Mouse (Mus musculus): Measurements from ENCODE around the gene Thtpa.

The Thtpa gene

DNA sequence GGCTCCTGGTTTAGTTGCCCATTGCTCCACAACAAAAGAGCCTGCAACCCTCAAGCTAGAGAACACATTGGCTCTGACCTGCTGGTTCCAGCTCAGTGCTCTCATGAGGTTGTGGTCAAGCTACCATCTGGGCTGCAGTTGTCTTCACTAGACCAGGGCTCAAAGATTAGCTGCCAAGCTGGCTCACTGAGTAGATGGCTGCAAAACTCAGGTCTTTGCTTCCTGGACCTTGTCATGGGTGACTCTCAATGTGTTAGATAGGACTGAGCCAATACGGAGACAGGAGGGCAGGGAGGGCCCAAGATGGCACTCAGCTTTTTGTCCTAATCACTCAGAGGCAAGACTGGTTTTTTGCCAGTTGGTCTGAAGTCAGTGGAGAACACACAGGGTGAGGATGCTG, 51.7 kb downstream of the Thtpa start:
- no peak for DNase-seq (ENCODE audit: low spot score)

DNA sequence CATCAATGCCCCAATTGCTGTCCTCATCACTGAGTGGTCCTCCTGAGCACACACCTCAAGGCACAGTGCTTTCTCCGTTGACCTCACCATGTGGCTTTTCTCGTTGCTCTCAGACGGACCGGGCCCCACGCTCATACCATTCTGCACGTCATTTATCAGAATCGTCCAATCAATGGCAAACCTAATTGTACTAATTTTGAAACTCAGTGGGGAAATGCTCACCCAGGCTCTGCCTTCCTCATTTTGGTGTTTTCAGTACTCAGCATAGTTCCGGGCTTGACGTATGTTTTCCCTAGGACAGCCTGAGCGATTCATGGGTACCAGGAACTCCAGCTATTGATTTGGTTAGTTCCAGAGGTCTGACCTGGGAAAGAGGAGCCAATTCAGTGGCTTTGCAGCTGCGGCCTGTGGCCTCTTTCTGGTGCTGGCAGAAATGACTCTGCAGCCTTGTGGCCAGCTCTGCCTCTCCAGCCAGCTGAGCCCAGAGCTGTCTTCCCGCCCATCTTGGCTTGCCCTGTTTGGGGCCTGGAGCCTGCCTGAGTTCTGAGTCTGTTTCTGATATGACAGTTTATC, 52.3 kb downstream of the Thtpa start:
- no peak for DNase-seq (ENCODE audit: low spot score)

DNA sequence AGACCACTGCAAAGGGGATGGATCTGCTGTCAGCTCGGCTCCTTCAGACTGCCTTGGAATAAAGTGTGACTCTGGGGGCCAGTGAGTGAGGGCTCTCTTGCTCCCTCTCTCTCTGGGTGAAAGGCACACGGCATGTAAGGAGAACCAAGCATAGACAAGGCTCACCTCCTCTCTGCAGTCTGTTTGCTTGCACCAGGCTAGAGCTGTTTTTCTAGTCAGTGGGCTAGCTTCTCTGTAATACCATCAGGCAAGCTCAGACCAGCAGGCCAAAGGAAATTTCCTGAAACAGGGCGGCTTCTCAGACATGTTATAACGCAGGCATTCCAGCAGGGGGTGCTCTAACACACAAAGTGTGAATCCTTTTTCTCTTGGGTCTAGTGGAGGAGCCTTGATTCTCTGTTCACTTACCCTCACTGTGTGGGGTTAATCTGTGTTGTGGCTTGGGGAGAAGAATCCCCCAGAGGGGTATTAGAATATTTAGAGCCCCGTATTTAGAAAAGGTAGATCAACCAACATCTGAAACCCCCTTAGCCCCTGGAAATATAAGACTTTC, 53.9 kb downstream of the Thtpa start:
- peak; percentile 40 for DNase-seq (ENCODE audit: low spot score)

All from left cerebral cortex, adult 11 months (tissue).